Mouse (Mus musculus): ENCODE measurements around the gene Lyve1.

Lyve1 gene

DNA sequence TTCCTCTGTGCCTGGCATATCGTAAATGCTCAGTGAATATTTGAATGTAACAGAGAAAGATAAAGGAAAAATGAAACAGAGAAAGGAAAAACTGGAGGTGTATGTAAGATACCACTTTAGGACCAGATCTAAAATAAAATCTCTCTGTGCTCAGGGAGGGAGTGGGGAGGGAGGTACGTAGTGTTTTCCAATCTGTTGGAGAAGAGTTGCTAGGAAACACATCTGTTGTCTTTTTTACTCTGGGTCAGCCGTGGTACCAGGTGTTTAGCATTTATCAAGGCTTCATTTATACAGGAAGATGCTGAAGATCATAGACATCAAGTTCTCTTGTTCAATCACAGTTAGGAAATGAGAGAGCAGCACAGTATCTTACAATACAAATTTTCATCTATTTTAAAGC, 8.5 kb downstream of the Lyve1 start:
- DNase-seq (ENCODE audit: inconsistent age in 2 of 2, low spot score in 1 of 2) = no peak

DNA sequence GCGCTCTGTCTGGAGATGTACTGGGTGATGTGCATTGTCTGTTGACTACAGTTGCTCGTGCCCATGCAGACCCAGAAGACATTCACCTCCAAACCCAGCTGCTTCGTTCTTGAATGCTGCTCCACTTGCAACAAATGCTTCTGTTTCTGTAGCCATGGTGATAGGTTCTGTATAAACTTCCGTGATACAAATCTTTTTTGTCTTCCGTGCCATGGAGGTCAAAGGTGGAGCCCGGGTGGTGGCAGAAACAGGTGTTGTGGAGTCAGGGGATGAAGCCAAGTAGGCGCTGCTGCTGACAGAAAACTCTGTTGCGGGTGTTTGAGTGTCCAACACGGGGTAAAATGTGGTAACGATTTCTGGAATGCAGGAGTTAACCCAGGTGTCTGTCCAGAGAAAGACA, 9.4 kb downstream of the Lyve1 start:
- no peak for DNase-seq (ENCODE audit: inconsistent age in 2 of 2, low spot score in 1 of 2)

DNA sequence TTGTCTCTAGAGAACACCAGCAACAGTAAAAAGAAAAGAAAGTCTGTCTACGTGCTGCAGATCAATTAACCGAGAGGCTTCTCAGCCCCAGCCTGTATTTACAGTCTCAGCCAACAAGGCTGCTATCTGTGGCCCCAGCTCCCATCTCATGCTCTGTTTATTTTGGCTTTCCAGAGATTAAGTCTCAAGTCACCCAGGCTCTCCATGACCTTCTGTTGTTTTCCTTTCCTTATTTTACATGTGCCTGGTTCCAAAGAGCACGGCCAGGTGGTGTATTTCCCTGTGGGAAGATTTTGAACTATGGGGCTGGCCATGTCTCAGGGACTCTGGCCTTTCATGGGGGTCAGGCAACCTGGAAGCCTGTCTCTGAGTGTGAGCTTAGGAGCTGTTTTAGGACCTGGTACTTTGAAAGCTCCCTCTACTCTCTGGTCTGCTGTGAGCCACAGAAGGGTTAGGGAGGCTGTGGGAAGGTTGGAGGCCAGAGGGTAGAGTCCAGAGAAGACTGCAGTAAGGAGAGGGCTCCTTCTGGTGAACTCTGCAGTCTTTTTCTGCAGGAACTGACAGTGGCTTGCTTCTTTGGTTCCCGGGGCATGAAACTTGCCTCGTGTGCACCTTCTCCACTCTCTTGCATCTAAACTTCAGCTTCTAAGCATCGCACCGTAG, 11.4 kb downstream of the Lyve1 start:
- DNase-seq (ENCODE audit: inconsistent age in 2 of 2, low spot score in 1 of 2) = no peak

- DNase-seq (ENCODE audit: inconsistent age in 2 of 2, low spot score in 1 of 2) = peak; percentile 51 to 74
Observed at GRCm38 (mm10) chr7:110848371-110848770, 14.7 kb downstream of the Lyve1 start.

- no peak for DNase-seq (ENCODE audit: inconsistent age in 2 of 2, low spot score in 1 of 2)
Observed at GRCm38 (mm10) chr7:110847321-110847720, 15.7 kb downstream of the Lyve1 start.

- DNase-seq (ENCODE audit: inconsistent age in 2 of 2, low spot score in 1 of 2) = peak; percentile 92 to 97
Observed at GRCm38 (mm10) chr7:110843916-110844874, 18.8 kb downstream of the Lyve1 start, which contains the start of gene Rnf141. Gene Rnf141, minus strand, starts transcription at chr7:110844457.

GRCm38 (mm10) chr7:110840332-110840731, 22.7 kb downstream of the Lyve1 start:
- no peak for DNase-seq (ENCODE audit: inconsistent age in 2 of 2, low spot score in 1 of 2)

DNA sequence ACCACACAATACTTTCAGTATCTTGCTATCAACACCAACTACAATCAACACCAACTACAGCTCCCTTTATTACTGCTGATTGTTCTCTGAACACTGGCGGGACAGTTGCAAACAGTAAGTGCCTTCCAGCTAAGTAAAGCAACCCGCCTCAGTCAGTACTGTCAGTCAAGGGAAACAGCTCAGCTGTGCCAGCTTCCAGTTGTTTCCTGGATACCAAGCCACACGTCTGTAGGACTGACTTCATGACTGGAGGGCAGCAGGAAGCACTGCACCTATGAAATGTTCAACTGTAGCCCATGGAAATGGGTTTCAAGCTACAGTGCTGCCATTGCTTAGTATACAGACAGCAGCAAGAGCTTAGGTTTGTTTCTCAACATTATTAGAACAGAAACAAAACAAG, 28.5 kb downstream of the Lyve1 start:
- no peak for DNase-seq (ENCODE audit: inconsistent age in 2 of 2, low spot score in 1 of 2)

DNA sequence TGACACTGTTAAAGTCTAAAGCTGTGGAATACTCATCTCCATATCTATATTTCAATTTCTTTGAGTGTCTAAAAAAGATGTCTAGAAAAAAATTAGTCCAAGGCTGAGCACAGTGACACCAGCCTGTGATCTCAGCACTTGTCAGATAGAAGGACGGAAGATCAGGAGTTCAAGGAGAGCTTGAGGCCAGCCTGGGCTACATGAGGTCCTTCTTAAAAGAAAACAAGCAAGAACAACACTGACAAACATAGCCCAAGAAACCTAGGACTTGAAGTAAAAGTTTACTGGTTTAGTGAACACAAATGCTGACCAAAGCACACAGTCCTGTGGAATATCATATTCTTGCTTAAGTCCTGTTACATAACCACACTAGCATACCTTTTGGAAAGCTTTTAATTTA, 29.0 kb downstream of the Lyve1 start:
- peak in 1 of 2 experiments; percentile 67 for DNase-seq (ENCODE audit: inconsistent age in 2 of 2, low spot score in 1 of 2)

DNA sequence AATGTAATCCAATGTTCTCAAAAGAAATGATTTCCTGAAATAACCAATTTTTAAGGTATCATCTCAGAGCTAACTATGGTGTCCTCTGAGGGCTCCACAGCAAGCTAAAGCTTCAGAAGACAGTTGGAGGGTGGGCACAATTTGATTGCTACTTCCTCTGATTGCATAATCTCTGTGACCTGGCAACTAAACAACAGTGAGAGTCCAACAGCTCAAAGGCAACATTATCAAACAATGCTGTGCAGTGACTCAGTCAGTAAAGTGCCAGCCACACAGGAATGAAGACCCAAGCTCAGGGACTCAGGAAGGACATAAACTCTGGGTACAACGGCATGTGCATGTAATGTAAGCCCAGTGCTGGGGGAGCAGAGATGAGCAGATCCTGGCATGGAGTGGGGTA, 30.0 kb downstream of the Lyve1 start:
- peak in 1 of 2 experiments; percentile 61 for DNase-seq (ENCODE audit: inconsistent age in 2 of 2, low spot score in 1 of 2)

DNA sequence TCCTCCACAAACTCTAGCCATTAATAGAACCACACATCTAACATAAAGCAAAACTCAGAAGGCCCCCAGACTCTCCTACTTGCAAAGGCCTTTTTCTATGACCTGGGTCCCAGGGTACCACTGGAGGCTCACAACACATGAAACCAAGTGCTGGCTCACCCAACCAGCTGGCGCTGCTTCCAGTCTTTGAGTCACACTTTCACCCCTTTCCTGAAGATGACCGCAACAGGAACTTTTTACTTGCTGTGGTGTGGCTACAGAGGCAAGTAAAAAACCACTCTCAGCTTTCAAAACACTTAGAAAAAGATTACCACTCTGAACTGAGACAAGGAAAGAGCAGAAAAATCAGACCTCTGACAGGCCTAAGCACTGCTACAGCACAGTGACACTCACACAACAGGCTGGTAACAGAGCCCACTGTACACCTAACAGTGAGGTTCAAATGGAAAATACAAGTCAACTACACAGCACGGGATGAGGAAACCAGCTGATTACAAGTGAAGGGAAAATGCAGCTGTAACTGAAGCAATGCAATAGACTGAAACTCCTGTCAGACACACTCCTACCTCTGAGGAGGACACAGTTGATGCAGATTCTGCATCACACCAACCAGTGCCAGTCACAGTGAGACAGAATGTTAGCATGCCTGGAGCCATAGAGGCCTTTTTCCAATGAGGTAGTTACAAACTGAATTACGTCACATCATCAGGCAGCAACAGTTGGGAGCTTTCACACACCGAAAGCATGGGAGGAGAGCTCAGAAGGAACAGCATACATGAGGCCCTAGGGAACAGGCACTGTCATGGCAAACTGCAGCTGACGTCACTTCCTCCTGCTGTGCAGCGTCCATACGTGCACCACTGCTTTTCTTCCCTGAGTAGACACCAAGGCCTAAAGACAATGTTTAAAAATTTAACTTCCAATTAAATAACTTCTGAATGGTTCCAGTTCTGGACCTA, 38.8 kb downstream of the Lyve1 start:
- DNase-seq (ENCODE audit: inconsistent age in 2 of 2, low spot score in 1 of 2) = peak in 1 of 2 experiments; percentile 52

DNA sequence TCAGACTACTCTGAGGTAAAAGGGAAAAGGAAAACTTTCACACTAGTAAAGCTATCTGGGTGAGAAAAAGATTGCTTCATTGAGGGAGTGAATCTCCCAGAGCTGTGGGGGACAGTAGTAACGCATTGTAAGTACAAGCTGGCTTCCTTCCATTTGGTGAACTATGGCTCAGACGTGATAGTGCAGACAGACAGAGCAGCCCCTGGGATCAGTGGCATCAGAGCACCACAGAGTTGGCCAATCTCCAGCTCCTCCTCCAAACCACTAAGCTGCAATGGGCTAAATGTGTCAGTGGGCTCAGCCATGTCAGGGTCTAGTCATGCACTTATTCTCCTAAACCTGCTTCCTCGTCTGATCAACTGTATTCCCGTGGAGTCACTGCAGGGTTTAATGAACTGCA, 39.4 kb downstream of the Lyve1 start:
- peak in 1 of 2 experiments; percentile 30 for DNase-seq (ENCODE audit: inconsistent age in 2 of 2, low spot score in 1 of 2)

- peak in 1 of 2 experiments; percentile 32 for DNase-seq (ENCODE audit: inconsistent age in 2 of 2, low spot score in 1 of 2)
Observed at GRCm38 (mm10) chr7:110823076-110823475, 40.0 kb downstream of the Lyve1 start.

GRCm38 (mm10) chr7:110822055-110822454, 41.0 kb downstream of the Lyve1 start:
- no peak for DNase-seq (ENCODE audit: inconsistent age in 2 of 2, low spot score in 1 of 2)

GRCm38 (mm10) chr7:110821653-110822052, 41.4 kb downstream of the Lyve1 start:
- DNase-seq (ENCODE audit: inconsistent age in 2 of 2, low spot score in 1 of 2) = peak; percentile 74 to 89

DNA sequence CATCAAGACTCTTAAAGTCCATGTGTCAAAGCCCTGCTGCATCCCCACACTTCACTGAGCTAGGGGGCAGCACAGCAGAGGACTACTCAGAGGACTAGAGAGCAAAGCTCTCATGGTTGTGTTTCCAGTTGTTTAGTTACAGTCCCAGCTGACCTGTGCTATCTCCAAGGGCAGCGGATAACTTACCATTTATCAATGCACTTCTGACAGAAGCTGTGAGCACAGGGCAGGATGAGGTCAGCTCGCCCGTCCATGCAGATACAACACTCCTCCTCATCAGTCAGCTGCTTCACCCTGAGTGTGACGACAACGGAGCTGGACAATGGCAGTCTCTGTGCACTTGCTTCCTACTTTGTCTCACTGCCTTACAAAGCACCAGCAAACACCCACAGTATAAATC, 42.0 kb downstream of the Lyve1 start:
- DNase-seq (ENCODE audit: inconsistent age in 2 of 2, low spot score in 1 of 2) = peak; percentile 71 to 87

- DNase-seq (ENCODE audit: inconsistent age in 2 of 2, low spot score in 1 of 2) = peak in 1 of 2 experiments; percentile 65
Observed at GRCm38 (mm10) chr7:110818787-110819350, 44.2 kb downstream of the Lyve1 start.

GRCm38 (mm10) chr7:110818206-110818605, 44.8 kb downstream of the Lyve1 start:
- peak in 1 of 2 experiments; percentile 49 for DNase-seq (ENCODE audit: inconsistent age in 2 of 2, low spot score in 1 of 2)

DNA sequence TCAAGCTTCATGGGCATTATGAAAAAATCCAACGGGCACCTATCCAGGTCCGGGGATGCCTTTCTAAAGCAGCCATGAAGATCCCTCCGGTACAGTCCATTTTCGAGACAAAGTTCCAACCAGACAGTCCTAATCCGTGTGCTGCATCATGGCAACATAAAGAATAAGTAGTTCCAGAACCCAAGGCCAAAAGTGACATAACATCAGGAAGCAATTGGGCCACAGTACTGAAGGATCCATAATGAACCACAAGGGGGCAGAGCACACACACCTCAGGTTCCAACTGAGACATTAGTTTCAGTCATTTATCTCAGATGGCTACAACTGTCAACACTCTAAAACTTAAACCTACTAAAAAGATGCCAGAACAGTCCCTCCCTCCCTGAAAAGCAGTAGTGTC, 47.0 kb downstream of the Lyve1 start:
- peak; percentile 48 to 87 for DNase-seq (ENCODE audit: inconsistent age in 2 of 2, low spot score in 1 of 2)

- no peak for DNase-seq (ENCODE audit: inconsistent age in 2 of 2, low spot score in 1 of 2)
Observed at GRCm38 (mm10) chr7:110813983-110814382, 49.1 kb downstream of the Lyve1 start.
